Mouse (Mus musculus) liver, embryonic 14.5 days (tissue): ENCODE measurements around the gene Sumo2.

ENCODE experiments used
- CTCF ChIP-seq: IDR thresholded peaks from 2 replicates; pipeline ENCODE4 v1.5.1; 2016; ENCODE audit warnings: antibody characterized with exemption, low read depth, control low read depth
- EP300 ChIP-seq: IDR thresholded peaks from 2 replicates; pipeline ENCODE4 v1.6.1; 2016; ENCODE audit warnings: antibody characterized with exemption, low read depth

DNA sequence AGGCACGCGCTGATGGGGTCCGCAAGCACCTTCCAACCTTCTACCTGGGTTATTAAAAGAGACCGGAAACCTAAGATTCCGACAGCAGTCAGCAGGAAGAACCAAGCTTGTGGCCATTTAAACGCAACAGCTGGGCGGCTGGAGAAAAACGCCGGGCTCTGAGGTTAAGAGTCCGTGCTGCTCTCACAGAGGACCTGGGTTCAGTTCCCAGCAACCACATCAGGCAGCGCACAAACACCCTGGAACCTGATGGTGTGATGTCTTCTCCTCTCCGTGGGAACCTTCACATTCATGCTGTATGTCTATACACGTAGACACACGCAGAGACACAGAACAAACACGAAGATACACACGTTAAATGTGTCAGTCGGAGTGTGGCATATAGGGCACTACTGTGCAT, 19.6 kb upstream of the Sumo2 start:
- no peak for TF ChIP-seq CTCF
- TF ChIP-seq EP300: no peak
